Mouse (Mus musculus): ENCODE measurements around the gene Arpc4.

Arpc4 gene

GRCm38 (mm10) chr6:113366639-113367038, 11.3 kb upstream of the Arpc4 start:
- no peak for DNase-seq

- no peak for DNase-seq
Observed at GRCm38 (mm10) chr6:113367574-113367973, 10.3 kb upstream of the Arpc4 start.

- DNase-seq = no peak
Observed at GRCm38 (mm10) chr6:113368124-113368523, 9.8 kb upstream of the Arpc4 start.

GRCm38 (mm10) chr6:113368577-113368976, 9.3 kb upstream of the Arpc4 start:
- DNase-seq = no peak

- no peak for DNase-seq
Observed at GRCm38 (mm10) chr6:113370194-113370929, 7.6 kb upstream of the Arpc4 start.

- no peak for DNase-seq
Observed at GRCm38 (mm10) chr6:113373491-113373890, 4.4 kb upstream of the Arpc4 start.

- DNase-seq = no peak
Observed at GRCm38 (mm10) chr6:113377172-113377495, 781 bp upstream of the Arpc4 start.

GRCm38 (mm10) chr6:113379246-113379645, 1.3 kb downstream of the Arpc4 start:
- DNase-seq = no peak

- DNase-seq = no peak
Observed at GRCm38 (mm10) chr6:113380480-113380879, 2.6 kb downstream of the Arpc4 start.

GRCm38 (mm10) chr6:113384351-113384927, 6.5 kb downstream of the Arpc4 start:
- DNase-seq = no peak

- DNase-seq = no peak
Observed at GRCm38 (mm10) chr6:113385160-113385714, 7.3 kb downstream of the Arpc4 start.

GRCm38 (mm10) chr6:113386025-113386424, 8.1 kb downstream of the Arpc4 start:
- DNase-seq = no peak

GRCm38 (mm10) chr6:113388960-113389359, 11.0 kb downstream of the Arpc4 start, which contains the start of gene Ttll3:
Ttll3 (plus strand) TSS chr6:113389260.
- no peak for DNase-seq

GRCm38 (mm10) chr6:113390715-113391114, 12.8 kb downstream of the Arpc4 start:
- no peak for DNase-seq

- no peak for DNase-seq
Observed at GRCm38 (mm10) chr6:113392015-113392386, 14.1 kb downstream of the Arpc4 start.

- DNase-seq = peak; percentile 43
Observed at GRCm38 (mm10) chr6:113392387-113393071, 14.6 kb downstream of the Arpc4 start.

- no peak for DNase-seq
Observed at GRCm38 (mm10) chr6:113393951-113394350, 16.0 kb downstream of the Arpc4 start.

- no peak for DNase-seq
Observed at GRCm38 (mm10) chr6:113394811-113395210, 16.9 kb downstream of the Arpc4 start.

- DNase-seq = no peak
Observed at GRCm38 (mm10) chr6:113395501-113395900, 17.6 kb downstream of the Arpc4 start.

- no peak for DNase-seq
Observed at GRCm38 (mm10) chr6:113396270-113397030, 18.5 kb downstream of the Arpc4 start.

GRCm38 (mm10) chr6:113402094-113402493, 24.2 kb downstream of the Arpc4 start:
- no peak for DNase-seq

- DNase-seq = no peak
Observed at GRCm38 (mm10) chr6:113404649-113405448, 26.9 kb downstream of the Arpc4 start.
